Mouse (Mus musculus): ENCODE results near the gene Polr3h.
A peak's percentile ranks its signal among the peaks of the same experiment; 100 is the strongest.

The Polr3h gene

GRCm38 (mm10) chr15:81846755-81847154 lies 79.3 kb downstream of the Polr3h start:
- DNase-seq (ENCODE audit: low spot score in 2 of 2), result no peak

GRCm38 (mm10) chr15:81845724-81846123 lies 80.3 kb downstream of the Polr3h start:
- peak in 1 of 2 experiments; percentile 48 for DNase-seq (ENCODE audit: low spot score in 2 of 2)

- DNase-seq (ENCODE audit: low spot score in 2 of 2), result no peak
These were observed 80.9 kb downstream of the Polr3h start for GRCm38 (mm10) chr15:81845033-81845625.

- no peak for DNase-seq (ENCODE audit: low spot score in 2 of 2)
These were observed 83.8 kb downstream of the Polr3h start for GRCm38 (mm10) chr15:81842275-81842674.

- no peak for DNase-seq (ENCODE audit: low spot score in 2 of 2)
These were observed 85.7 kb downstream of the Polr3h start for GRCm38 (mm10) chr15:81840306-81840705.

GRCm38 (mm10) chr15:81839634-81840033 lies 86.4 kb downstream of the Polr3h start:
- DNase-seq (ENCODE audit: low spot score in 2 of 2), result peak; percentile 70 to 75

- no peak for DNase-seq (ENCODE audit: low spot score in 2 of 2)
These were observed 87.3 kb downstream of the Polr3h start for GRCm38 (mm10) chr15:81838554-81839235.

Data from urinary bladder, postnatal 4 days (tissue).